Mouse (Mus musculus): Measurements from ENCODE around the gene Sdk1. TPM values are rescaled to one million over a fixed set of nuclear protein-coding genes. Genes with fewer than 3 reads are reported as not detected.

Sdk1 gene
- total RNA-seq, 1 experiment = 1.2 TPM

DNA sequence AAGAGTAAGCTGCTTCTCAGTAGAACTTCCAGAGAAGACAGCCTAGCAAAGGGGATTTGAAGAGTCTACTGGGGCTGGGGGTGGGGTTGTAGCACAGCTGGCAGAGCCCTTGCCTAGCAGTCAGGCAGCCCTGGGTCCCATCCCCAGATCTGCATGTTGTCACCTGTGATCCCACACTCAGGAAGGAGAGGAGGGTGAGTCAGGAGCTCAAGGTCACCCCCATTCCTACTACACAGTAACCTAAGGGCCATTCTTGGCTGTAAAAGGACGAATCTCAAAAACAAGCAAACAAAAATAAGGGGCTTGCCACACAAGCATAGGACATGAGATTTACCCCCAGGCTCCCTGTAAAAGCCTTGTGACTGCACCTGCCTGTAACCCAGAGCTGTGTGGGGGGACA, 435.1 kb downstream of the Sdk1 start:
- Histone ChIP-seq H3K4me3 (ENCODE audit: insufficient read depth in 1 of 2, low read depth in 1 of 2, low read length in 2 of 2, poor library complexity in 1 of 2, severe bottlenecking in 1 of 2) (no peak overlapping the region), H3K27ac (ENCODE audit: insufficient read depth, low read depth, low read length, poor library complexity, severe bottlenecking) (no peak overlapping the region), H3K9ac (ENCODE audit: insufficient read depth, low read depth, low read length, poor library complexity, severe bottlenecking) (no peak overlapping the region), H3K4me1 (ENCODE audit: control insufficient read depth in 2 of 2, insufficient read depth in 2 of 2, low read length in 2 of 2, poor library complexity in 1 of 2) (no peaks in the 10 kb centered on the region), H3K36me3 (ENCODE audit: control insufficient read depth, insufficient read depth, low read length, poor library complexity, severe bottlenecking) (no peaks in the 10 kb centered on the region), H3K9me3 (ENCODE audit: control insufficient read depth, insufficient read depth, low read depth, low read length) (no peaks in the 10 kb centered on the region)
- in situ Hi-C loops (cut with MboI; ENCODE audit: low sequenced_read_pairs in 2 of 2, unreplicated experiment in 2 of 2) = no loop called here
- TF ChIP-seq ZC3H11A (IDR thresholded peaks at IDR 0.05; ENCODE audit: borderline replicate concordance, low read depth, low read length) (no peak), MAFK (IDR thresholded peaks at IDR 0.05; ENCODE audit: insufficient read depth, low read depth, low read length) (no peak), CHD2 (IDR thresholded peaks at IDR 0.05; ENCODE audit: low read depth, low read length) (no peak), HCFC1 (IDR thresholded peaks at IDR 0.05; ENCODE audit: borderline replicate concordance, insufficient read depth, low read length) (no peak), ZNF384 (IDR thresholded peaks at IDR 0.05; ENCODE audit: low read depth, low read length) (no peak)
- DNase-seq (ENCODE audit: low read depth, low spot score) = no peak

DNA sequence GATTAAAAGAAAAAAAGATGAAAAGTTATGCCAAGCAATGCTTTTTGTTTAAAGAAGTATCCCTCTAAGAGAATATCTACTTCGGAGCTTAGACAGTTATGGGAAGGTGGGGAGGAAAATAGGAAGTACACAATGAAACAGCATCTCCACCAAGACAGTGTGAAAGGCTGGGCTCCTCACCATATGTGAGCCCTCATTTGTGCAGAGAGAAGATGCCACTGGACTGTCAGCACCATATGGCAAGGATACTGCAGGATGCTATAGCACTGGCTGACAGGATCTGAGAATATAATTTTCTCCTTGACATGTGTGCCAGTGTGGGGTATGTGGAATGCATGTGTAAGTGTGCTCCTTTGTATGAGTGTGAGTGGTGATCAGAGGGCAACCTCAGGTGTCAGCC, 435.7 kb downstream of the Sdk1 start:
- Histone ChIP-seq H3K4me3 (ENCODE audit: insufficient read depth in 1 of 2, low read depth in 1 of 2, low read length in 2 of 2, poor library complexity in 1 of 2, severe bottlenecking in 1 of 2) (no peak overlapping the region), H3K9ac (ENCODE audit: insufficient read depth, low read depth, low read length, poor library complexity, severe bottlenecking) (no peak overlapping the region), H3K4me1 (ENCODE audit: control insufficient read depth in 2 of 2, insufficient read depth in 2 of 2, low read length in 2 of 2, poor library complexity in 1 of 2) (no peaks in the 10 kb centered on the region), H3K9me3 (ENCODE audit: control insufficient read depth, insufficient read depth, low read depth, low read length) (no peaks in the 10 kb centered on the region), H3K36me3 (ENCODE audit: control insufficient read depth, insufficient read depth, low read length, poor library complexity, severe bottlenecking) (no peaks in the 10 kb centered on the region), H3K27ac (ENCODE audit: insufficient read depth, low read depth, low read length, poor library complexity, severe bottlenecking) (no peak overlapping the region)
- in situ Hi-C loops (cut with MboI; ENCODE audit: low sequenced_read_pairs in 2 of 2, unreplicated experiment in 2 of 2) = no loop called here
- no peak for DNase-seq (ENCODE audit: low read depth, low spot score)
- no peak for TF ChIP-seq HCFC1 (IDR thresholded peaks at IDR 0.05; ENCODE audit: borderline replicate concordance, insufficient read depth, low read length)

DNA sequence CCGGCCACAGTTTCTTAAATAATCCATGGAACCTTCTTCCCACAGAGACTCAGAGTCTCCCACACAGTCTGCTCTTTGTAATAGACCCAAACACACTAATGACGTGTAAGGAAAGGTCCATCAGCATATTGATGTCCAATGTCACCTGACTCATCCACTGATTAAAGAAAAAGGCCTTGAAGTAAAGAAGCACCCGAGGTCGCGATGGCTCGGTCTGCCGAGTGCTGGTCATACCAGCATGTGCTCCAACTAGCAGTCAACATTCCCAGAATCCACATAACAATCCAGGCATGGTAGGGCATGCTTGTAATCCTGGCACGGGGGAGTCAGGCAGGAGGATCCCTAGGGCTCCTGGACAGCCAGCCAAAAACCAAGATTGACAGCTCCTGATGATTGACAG, 436.6 kb downstream of the Sdk1 start:
- TF ChIP-seq CHD2 (IDR thresholded peaks at IDR 0.05; ENCODE audit: low read depth, low read length) (no peak), ZC3H11A (IDR thresholded peaks at IDR 0.05; ENCODE audit: borderline replicate concordance, low read depth, low read length) (no peak), HCFC1 (IDR thresholded peaks at IDR 0.05; ENCODE audit: borderline replicate concordance, insufficient read depth, low read length) (no peak), MAFK (IDR thresholded peaks at IDR 0.05; ENCODE audit: insufficient read depth, low read depth, low read length) (no peak), ZNF384 (IDR thresholded peaks at IDR 0.05; ENCODE audit: low read depth, low read length) (no peak)
- H3K4me3 ChIP-seq (ENCODE audit: insufficient read depth in 1 of 2, low read depth in 1 of 2, low read length in 2 of 2, poor library complexity in 1 of 2, severe bottlenecking in 1 of 2) = no peak overlapping the region
- H3K9me3 ChIP-seq (ENCODE audit: control insufficient read depth, insufficient read depth, low read depth, low read length) = no peaks in the 10 kb centered on the region
- H3K27ac ChIP-seq (ENCODE audit: insufficient read depth, low read depth, low read length, poor library complexity, severe bottlenecking) = no peak overlapping the region
- H3K4me1 ChIP-seq (ENCODE audit: control insufficient read depth in 2 of 2, insufficient read depth in 2 of 2, low read length in 2 of 2, poor library complexity in 1 of 2) = no peaks in the 10 kb centered on the region
- H3K36me3 ChIP-seq (ENCODE audit: control insufficient read depth, insufficient read depth, low read length, poor library complexity, severe bottlenecking) = no peaks in the 10 kb centered on the region
- in situ Hi-C loops (cut with MboI; ENCODE audit: low sequenced_read_pairs in 2 of 2, unreplicated experiment in 2 of 2) = no loop called here
- H3K9ac ChIP-seq (ENCODE audit: insufficient read depth, low read depth, low read length, poor library complexity, severe bottlenecking) = no peak overlapping the region
- DNase-seq (ENCODE audit: low read depth, low spot score) = no peak

DNA sequence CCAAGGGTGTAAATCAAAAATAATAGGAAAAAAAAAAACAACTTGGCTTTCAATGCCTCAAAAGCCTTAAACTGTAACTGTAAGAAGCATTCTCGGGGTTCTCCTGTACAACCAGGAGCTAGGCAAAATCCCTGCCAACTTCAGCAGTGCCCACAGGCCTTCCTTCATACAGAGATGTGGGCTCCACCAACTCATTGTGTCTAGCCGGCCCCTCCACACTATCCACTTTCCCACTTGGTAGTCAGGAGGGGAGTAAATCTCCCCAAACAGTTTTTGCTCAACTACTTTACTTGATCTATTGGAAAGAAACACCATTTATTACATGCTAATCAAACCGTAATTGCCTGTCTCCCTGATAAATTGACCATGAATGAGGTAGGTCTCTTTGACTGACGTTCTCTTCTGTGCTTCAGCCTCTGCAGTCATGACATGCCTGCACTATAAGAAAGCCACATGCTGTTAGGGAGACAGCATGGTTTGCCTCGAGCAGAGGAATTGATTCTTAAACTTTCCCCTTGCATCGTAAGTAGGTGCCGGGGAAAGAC, 445.7 kb downstream of the Sdk1 start:
- in situ Hi-C loops (cut with MboI; ENCODE audit: low sequenced_read_pairs in 2 of 2, unreplicated experiment in 2 of 2) = no loop called here

More for the DNA sequence above, 445.7 kb downstream of the Sdk1 start:
- H3K36me3 ChIP-seq (ENCODE audit: control insufficient read depth, insufficient read depth, low read length, poor library complexity, severe bottlenecking) = no peaks in the 10 kb centered on the region
- TF ChIP-seq ZNF384 (IDR thresholded peaks at IDR 0.05; ENCODE audit: low read depth, low read length) (no peak), CHD2 (IDR thresholded peaks at IDR 0.05; ENCODE audit: low read depth, low read length) (no peak), ZC3H11A (IDR thresholded peaks at IDR 0.05; ENCODE audit: borderline replicate concordance, low read depth, low read length) (no peak), MAFK (IDR thresholded peaks at IDR 0.05; ENCODE audit: insufficient read depth, low read depth, low read length) (no peak), HCFC1 (IDR thresholded peaks at IDR 0.05; ENCODE audit: borderline replicate concordance, insufficient read depth, low read length) (no peak)
- DNase-seq (ENCODE audit: low read depth, low spot score) = no peak
- H3K9ac ChIP-seq (ENCODE audit: insufficient read depth, low read depth, low read length, poor library complexity, severe bottlenecking) = no peak overlapping the region
- no peaks in the 10 kb centered on the region for H3K9me3 ChIP-seq (ENCODE audit: control insufficient read depth, insufficient read depth, low read depth, low read length)
- H3K27ac ChIP-seq (ENCODE audit: insufficient read depth, low read depth, low read length, poor library complexity, severe bottlenecking) = no peak overlapping the region
- H3K4me3 ChIP-seq (ENCODE audit: insufficient read depth in 1 of 2, low read depth in 1 of 2, low read length in 2 of 2, poor library complexity in 1 of 2, severe bottlenecking in 1 of 2) = no peak overlapping the region
- H3K4me1 ChIP-seq (ENCODE audit: control insufficient read depth in 2 of 2, insufficient read depth in 2 of 2, low read length in 2 of 2, poor library complexity in 1 of 2) = no peaks in the 10 kb centered on the region
